ENCODE assay signal across 14 mouse cellular contexts in the genomic region with DNA sequence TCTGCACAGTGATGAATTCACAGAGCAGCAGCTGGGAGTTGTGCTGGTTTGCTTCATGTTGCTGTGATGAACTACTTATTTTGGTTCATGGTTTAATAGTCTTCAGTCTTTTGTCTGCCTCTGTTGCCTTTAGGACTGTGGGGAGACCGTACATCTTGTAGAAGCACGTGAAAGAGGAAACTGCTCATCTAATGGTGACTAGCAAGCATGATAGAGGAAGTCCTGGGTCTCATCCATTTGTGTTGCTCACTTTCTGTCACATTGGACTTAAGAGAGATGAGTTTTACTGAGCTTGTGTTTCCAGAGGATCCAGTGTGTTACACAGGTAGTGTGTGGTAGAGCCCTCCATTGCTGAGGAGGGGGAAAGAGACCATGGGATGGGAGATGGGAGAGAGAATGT.
"Had no signal": no experiment of that assay in that cellular context is flagged by ENCODE, and none has a peak within 500 bp of the region (broad histone marks: within the 10 kb centered on the region; RNA-seq: fewer than 3 reads in every experiment).

No protein-coding gene starts in this region.

- H3K27ac ChIP-seq: kidney, embryonic 15.5 days; left cerebral cortex, adult 2 months; limb, embryonic 10.5 days; liver, embryonic 15.5 days; midbrain, embryonic 13.5 days; neural tube, embryonic 15.5 days; stomach, embryonic 15.5 days had no signal

- DNase-seq: kidney, adult 2 months; kidney, postnatal 14 days; lung, embryonic 14.5 days; lung, postnatal 10 days; lung, postnatal 4 days; thymus, postnatal 36 days had no signal

- H3K4me3 ChIP-seq: kidney, embryonic 15.5 days; left cerebral cortex, adult 2 months; limb, embryonic 10.5 days; liver, embryonic 15.5 days; midbrain, embryonic 13.5 days; myocyte; neural tube, embryonic 15.5 days; stomach, embryonic 15.5 days had no signal

- H3K9ac ChIP-seq: kidney, embryonic 15.5 days; liver, embryonic 15.5 days; lung, embryonic 14.5 days; midbrain, embryonic 13.5 days; neural tube, embryonic 15.5 days; stomach, embryonic 15.5 days had no signal

- H3K9me3 ChIP-seq: kidney, embryonic 15.5 days; limb, embryonic 10.5 days; liver, embryonic 15.5 days; midbrain, embryonic 13.5 days; neural tube, embryonic 15.5 days; stomach, embryonic 15.5 days had no signal

- H3K4me1 ChIP-seq: kidney, embryonic 15.5 days; liver, embryonic 15.5 days; midbrain, embryonic 13.5 days; neural tube, embryonic 15.5 days; stomach, embryonic 15.5 days had no signal

- ATAC-seq: midbrain, embryonic 13.5 days had no signal

- H3K36me3 ChIP-seq: kidney, embryonic 15.5 days; limb, embryonic 10.5 days; liver, embryonic 15.5 days; midbrain, embryonic 13.5 days; neural tube, embryonic 15.5 days; stomach, embryonic 15.5 days had no signal

- H3K27me3 ChIP-seq: kidney, embryonic 15.5 days; liver, embryonic 15.5 days; midbrain, embryonic 13.5 days; neural tube, embryonic 15.5 days; stomach, embryonic 15.5 days had no signal
